Mouse (Mus musculus): ENCODE results near the gene Gm11939. TPM values are rescaled to one million over a fixed set of nuclear protein-coding genes. Genes with fewer than 3 reads are reported as not detected.

Gene Gm11939
- total RNA-seq, 2 experiments from 2014 or later = not detected

Other genes with a start within 250 kb of the Gm11939 start
- under 1 TPM in 1 of 2 experiments, not detected in 1; 0.18 TPM for gene Krt25, start 236.5 kb downstream of the Gm11939 start, total RNA-seq (2021)
- not detected for gene Krt26, start 221.5 kb downstream of the Gm11939 start, total RNA-seq (2021)
- gene Krt27, start 208.4 kb downstream of the Gm11939 start, total RNA-seq (2021) = not detected
- gene Krt28, start 184.6 kb downstream of the Gm11939 start, total RNA-seq (2021) = not detected
- 1 to 10 TPM; 2.6 to 3.1 TPM for gene Krt10, start 170.1 kb downstream of the Gm11939 start, total RNA-seq (2021)
- not detected for gene Krt12, start 137.2 kb downstream of the Gm11939 start, total RNA-seq (2021)
- under 1 TPM in 1 of 2 experiments, not detected in 1; 0.14 TPM for gene Krt20, start 121.3 kb downstream of the Gm11939 start, total RNA-seq (2021)
- not detected for gene Krt23, start 66.3 kb downstream of the Gm11939 start, total RNA-seq (2021)
- gene Krt39, start 38.1 kb downstream of the Gm11939 start, total RNA-seq (2021) = not detected
- gene Krt40, start 16.3 kb downstream of the Gm11939 start, total RNA-seq (2021) = not detected
- gene Krtap3-3, start 8.6 kb downstream of the Gm11939 start, total RNA-seq (2021) = under 1 TPM in 1 of 2 experiments, not detected in 1; 0.32 TPM
- not detected for gene Krtap3-2, start 2.6 kb downstream of the Gm11939 start, total RNA-seq (2021)
- gene Krtap3-1, start 7.2 kb upstream of the Gm11939 start, total RNA-seq (2021) = not detected
- not detected for gene Krtap1-5, start 21.6 kb upstream of the Gm11939 start, total RNA-seq (2021)
- gene Krtap1-4, start 24.2 kb upstream of the Gm11939 start, total RNA-seq (2021) = not detected
- gene Krtap1-3, start 31.9 kb upstream of the Gm11939 start, total RNA-seq (2021) = not detected
- not detected for gene Krtap9-3, start 38.6 kb upstream of the Gm11939 start, total RNA-seq (2021)
- not detected for gene Gm11938, start 43.8 kb upstream of the Gm11939 start, total RNA-seq (2021)
- gene Gm11937, start 50.7 kb upstream of the Gm11939 start, total RNA-seq (2021) = not detected
- not detected for gene Krtap2-4, start 55.4 kb upstream of the Gm11939 start, total RNA-seq (2021)
- not detected for gene Gm11562, start 61.0 kb upstream of the Gm11939 start, total RNA-seq (2021)
- gene Krtap4-1, start 68.8 kb upstream of the Gm11939 start, total RNA-seq (2021) = not detected
- gene Krtap4-2, start 75.6 kb upstream of the Gm11939 start, total RNA-seq (2021) = not detected
- gene Krtap4-7, start 84.6 kb upstream of the Gm11939 start, total RNA-seq (2021) = not detected
- gene Gm11555, start 90.8 kb upstream of the Gm11939 start, total RNA-seq (2021) = not detected
- not detected for gene Gm11563, start 99.5 kb upstream of the Gm11939 start, total RNA-seq (2021)
- gene Krtap4-6, start 106.5 kb upstream of the Gm11939 start, total RNA-seq (2021) = not detected
- gene Gm14190, start 131.3 kb upstream of the Gm11939 start, total RNA-seq (2021) = not detected
- gene Gm14180, start 174.8 kb upstream of the Gm11939 start, total RNA-seq (2021) = not detected
- gene Gm11595, start 213.4 kb upstream of the Gm11939 start, total RNA-seq (2021) = not detected
- not detected for gene Krtap4-8, start 221.2 kb upstream of the Gm11939 start, total RNA-seq (2021)
- gene Krtap4-9, start 225.7 kb upstream of the Gm11939 start, total RNA-seq (2021) = not detected
- gene Gm11596, start 234.0 kb upstream of the Gm11939 start, total RNA-seq (2021) = not detected
- not detected for gene Gm11569, start 239.5 kb upstream of the Gm11939 start, total RNA-seq (2021)
- gene Gm11554, start 245.0 kb upstream of the Gm11939 start, total RNA-seq (2021) = not detected

Data from gastrocnemius, adult 18-20 months (tissue).